Mouse (Mus musculus): ENCODE measurements at regions not wholly inside any gene's neighbourhood (a gene's known extent, or its start where the extent isn't known, plus 50 kb on each side); places are given as distances from the start of the nearest gene placed in this dataset.

- no peak for DNase-seq (ENCODE audit: low read depth, low spot score)
These were observed 121.0 kb upstream of the Cblb start for GRCm38 (mm10) chr16:51910046-51910445.

- no peak for DNase-seq (ENCODE audit: low read depth, low spot score)
These were observed 119.8 kb upstream of the Cblb start for GRCm38 (mm10) chr16:51911109-51911765.

GRCm38 (mm10) chr16:51915034-51915928, 115.7 kb upstream of the Cblb start:
- DNase-seq (ENCODE audit: low read depth, low spot score), result peak; percentile 21

GRCm38 (mm10) chr16:51915929-51916308, 115.1 kb upstream of the Cblb start:
- DNase-seq (ENCODE audit: low read depth, low spot score), result no peak

DNA sequence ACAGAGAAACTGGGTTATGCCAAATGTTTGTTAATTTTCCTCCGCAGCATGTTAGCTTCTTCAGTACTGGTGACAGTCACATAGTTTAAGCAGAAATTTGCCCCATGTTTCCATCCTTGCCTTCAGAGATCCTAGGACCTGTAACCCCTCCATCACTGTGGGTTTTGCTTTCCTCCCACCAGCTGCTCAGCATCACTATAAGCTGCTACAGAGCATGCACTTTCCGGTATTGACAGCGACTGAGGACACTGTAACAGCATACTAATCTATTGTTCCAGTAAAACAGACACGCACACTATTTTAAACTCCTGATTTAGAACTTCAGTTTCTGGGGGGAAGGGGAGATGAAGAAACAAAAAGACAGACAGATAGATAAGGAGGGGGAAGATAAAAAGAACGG, 114.7 kb upstream of the Cblb start:
- DNase-seq (ENCODE audit: low read depth, low spot score), result no peak

DNA sequence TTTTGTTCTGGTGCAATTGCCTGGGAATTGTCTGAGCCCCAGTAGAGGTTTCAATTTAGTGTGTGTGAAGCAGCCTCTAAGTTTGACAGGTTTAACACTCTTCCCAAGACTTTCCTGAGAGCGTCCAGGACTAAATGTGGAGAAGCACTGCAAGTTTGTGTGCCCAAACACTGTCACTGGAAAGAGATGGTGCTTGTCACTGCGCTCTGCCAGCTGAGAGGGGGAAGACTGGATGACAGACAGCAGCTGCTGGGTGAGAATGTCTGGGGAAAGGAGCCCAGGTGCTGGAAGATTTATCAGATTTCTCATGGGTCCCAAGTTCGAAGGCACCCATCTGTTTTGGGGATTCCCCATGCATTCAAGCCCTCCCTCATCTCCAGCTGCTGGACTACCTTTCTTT, 114.2 kb upstream of the Cblb start:
- no peak for DNase-seq (ENCODE audit: low read depth, low spot score)

GRCm38 (mm10) chr16:51917540-51917939, 113.5 kb upstream of the Cblb start:
- DNase-seq (ENCODE audit: low read depth, low spot score), result no peak

DNA sequence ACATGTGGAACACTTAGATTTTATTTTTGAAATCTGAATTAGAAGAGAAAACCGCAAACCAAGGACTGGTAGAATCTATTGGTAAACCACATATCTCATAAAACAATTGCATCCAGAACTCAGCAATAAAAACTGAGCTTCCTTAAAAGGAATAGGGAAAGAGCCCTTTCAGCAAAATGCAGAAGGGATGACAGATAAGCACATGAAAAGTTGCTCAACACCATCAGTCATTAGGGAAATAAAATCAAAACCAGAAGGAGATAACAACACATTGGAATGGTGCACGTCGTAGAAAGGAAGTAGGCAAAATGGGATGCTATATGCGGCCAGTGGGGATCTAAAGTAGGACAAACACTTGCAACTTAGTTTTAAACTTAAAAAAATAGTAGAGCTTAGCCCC, 110.0 kb upstream of the Cblb start:
- DNase-seq (ENCODE audit: low read depth, low spot score), result no peak

DNA sequence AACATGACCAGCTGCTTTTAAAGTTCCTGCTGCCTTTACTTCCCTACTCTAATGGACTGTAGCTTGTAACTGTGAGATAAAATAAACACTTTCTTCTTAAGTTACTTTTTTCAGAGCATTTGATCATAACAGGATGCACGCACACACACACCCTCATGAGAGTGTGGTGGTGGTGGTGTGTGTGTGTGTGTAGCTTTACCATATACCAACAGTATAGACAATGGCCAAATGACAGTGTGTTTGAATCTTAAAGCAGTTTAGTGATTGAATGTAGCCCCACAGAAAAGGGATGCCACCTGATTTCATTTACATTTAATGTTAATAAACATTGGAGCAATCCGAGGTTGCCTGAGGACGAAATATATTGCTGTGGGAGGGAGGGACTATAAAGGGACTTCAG, 108.4 kb upstream of the Cblb start:
- DNase-seq (ENCODE audit: low read depth, low spot score), result no peak

DNA sequence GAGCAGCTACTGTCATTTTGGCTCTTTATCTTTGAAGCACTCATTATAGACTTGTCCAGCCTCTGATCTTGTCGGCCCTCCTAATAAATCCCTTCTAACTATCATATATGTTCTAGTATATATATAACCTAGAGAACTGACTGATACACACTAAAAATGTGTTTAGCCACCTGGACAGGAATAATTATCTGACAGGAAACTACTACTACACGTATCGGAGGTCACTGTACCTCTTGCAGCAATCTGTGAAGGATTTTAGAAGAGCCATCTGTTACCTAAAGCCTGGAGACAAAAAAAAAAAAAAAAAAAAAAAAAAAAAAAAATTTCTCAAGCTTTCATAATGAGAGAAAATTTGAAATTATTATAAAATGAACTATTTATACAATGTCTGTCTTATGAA, 105.4 kb upstream of the Cblb start:
- no peak for DNase-seq (ENCODE audit: low read depth, low spot score)

- no peak for DNase-seq (ENCODE audit: low read depth, low spot score)
These were observed 97.9 kb upstream of the Cblb start for GRCm38 (mm10) chr16:51933122-51933521.

DNA sequence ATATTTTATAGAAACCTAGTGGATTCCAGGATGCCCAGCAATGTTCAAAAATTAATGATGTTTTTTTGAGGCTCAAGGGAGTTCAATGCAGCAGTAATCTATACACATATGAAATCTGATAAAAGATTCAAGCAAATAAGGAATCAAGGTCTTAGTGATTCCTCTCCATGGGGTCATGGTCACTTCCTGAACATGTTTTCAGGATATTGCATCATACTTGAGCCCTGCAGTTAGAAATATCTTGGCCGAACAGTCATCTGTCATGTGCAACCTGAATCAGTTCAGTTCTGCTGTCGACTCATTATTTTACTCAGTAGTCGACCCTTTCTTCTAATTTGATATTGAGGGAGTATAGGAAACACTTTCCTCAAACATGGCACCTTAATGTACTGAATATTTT, 97.1 kb upstream of the Cblb start:
- DNase-seq (ENCODE audit: low read depth, low spot score), result no peak

GRCm38 (mm10) chr16:51937298-51937697, 93.7 kb upstream of the Cblb start:
- no peak for DNase-seq (ENCODE audit: low read depth, low spot score)

- no peak for DNase-seq (ENCODE audit: low read depth, low spot score)
These were observed 92.0 kb upstream of the Cblb start for GRCm38 (mm10) chr16:51939061-51939460.

DNA sequence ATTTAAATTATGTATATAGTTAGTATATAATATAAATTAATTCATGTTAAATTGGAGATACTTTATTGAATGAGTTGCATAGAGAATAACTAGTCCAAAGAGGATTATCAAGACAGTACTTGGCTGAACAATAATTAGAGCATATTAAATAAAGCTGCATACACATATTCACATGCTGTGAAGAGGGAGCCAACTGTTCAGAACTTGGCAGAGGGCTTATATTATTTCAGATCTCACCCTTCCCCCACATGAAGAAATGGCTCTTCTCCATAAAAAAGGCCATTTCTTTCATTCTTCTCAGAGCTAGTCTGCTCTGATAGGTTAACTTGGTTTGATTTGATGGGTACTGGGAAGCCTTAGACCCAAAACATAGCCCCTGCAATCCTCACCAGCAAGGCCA, 90.5 kb upstream of the Cblb start:
- no peak for DNase-seq (ENCODE audit: low read depth, low spot score)

DNA sequence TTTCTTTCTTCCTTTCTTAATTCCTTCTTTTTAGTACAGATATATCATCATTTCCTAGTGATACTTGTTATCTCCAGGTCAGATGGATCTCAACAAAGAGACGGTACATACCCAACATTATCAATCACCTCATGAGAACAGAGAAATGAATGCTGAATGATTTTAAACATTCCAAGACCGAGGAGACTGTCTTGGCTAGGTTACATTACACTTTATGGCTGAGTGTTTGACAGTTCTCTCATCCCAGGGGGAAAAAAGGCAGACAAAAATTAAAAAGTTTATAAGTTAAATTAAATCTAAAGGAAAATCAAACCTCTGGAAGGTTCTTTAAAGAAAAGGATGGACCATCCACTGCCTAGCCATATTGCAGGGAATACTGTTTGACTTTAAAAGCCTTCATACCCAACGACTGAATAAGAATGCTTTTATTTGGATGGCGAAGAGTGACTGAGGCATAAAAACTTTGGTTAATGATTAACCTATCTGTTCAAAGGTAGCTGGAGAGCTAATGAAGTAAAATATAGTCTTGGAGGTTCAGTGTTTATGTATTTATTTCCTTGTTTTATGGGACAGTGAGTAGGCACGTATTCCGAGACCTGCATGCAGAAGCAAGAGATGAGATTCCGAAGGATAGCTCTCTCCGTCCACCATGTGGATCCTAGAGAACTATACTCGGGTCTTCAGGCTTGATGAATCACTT, 88.4 kb upstream of the Cblb start:
- no peak for DNase-seq (ENCODE audit: low read depth, low spot score)

GRCm38 (mm10) chr16:51967051-51967845, 63.8 kb upstream of the Cblb start:
- DNase-seq (ENCODE audit: low read depth, low spot score), result no peak
